Mouse (Mus musculus): Measurements from ENCODE around the gene Tep1.
"Not testable (repeated sequence)": the region's sequence is repeated elsewhere in the genome, so short reads cannot be mapped to it uniquely, and the experiment has no call there.

Gene Tep1

DNA sequence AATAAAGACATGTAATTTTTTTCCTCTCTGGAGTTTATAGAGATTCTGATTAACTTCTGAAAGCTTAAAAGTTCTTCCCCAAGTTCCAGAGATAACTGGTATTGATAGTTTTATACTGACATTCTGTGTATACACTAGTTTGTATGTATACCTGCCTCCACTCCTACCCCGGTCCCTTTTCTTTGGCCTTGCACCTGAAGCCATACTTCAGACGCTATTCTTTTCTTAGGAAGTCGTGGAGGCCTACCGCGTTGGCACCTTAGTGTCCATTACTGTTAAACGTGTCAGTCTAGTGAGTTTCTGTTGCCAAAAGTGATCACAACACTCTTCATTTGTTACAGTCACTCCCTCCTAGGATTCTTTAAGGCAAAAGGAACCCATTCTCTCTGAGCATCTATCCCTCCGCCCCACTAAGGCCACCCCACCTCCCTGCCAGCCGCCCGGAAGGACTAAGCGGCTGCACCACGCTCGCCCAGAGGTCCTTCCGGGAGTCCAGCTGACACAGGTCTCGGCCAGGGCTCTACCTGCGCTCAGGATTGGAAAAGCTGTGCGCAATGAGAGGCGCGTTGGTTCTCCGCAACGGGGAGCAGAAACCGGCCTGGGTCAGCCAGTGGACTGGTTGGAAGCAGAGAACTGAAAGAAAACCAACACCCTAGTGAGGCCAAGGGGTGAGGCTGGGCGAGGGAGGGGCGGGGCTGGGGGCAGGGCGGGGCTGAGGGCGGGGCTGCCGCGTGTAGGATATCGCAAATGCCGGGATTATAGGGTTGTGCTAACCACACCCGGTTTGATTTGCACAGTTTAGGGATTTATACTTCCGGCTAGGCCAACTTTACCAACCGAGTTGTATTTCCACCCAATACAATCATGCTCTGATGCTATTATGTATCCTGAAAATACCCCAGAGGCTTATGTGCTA, at the start of gene Tep1:
Gene Tep1, minus strand, starts transcription at position 672 of the 916 bp plus-strand sequence.
- peak; percentile 83 to 85 for DNase-seq

DNA sequence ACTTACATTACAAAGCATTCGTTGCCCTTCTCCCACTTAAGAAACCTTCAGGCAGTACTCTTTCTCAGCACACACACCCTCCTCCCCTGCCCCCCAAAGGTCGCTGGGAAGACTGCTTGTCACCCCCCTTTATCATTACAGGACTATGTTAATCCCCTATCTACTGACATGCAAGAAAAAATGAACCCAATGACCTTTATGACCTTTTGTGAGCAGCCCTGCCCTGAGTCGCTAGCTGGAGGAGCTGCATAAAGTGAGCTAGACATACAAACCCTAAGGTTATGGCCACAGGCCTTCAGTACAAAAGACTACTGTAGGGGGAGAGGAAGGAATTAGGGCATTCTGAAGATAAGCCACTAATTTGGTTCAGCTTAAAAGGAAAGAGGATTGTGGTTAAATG, 41.0 kb upstream of the Tep1 start:
- DNase-seq = no peak

GRCm38 (mm10) chr14:50908126-50908525, 37.8 kb upstream of the Tep1 start:
- DNase-seq = no peak

DNA sequence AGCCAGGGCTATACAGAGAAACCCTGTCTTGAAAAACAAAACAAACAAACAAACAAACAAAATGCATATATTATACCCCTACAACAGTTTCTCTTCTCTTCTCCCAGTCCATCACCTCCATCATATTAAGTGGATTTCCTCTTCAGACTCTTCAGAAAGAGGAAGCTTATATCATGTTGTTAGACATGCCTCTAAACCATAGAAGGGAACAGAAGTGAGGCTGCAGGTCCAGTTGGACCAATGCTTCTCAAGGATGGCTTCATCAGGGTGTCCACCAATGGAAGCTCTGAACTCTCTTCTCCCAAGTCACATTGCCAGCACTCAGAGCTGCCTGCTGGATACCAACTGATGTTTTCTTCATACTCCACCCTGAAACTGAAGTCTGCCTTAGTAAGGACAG, 35.0 kb upstream of the Tep1 start:
- not testable (repeated sequence) for DNase-seq

- no peak for DNase-seq
These were observed 34.4 kb upstream of the Tep1 start for GRCm38 (mm10) chr14:50904828-50905129.

DNA sequence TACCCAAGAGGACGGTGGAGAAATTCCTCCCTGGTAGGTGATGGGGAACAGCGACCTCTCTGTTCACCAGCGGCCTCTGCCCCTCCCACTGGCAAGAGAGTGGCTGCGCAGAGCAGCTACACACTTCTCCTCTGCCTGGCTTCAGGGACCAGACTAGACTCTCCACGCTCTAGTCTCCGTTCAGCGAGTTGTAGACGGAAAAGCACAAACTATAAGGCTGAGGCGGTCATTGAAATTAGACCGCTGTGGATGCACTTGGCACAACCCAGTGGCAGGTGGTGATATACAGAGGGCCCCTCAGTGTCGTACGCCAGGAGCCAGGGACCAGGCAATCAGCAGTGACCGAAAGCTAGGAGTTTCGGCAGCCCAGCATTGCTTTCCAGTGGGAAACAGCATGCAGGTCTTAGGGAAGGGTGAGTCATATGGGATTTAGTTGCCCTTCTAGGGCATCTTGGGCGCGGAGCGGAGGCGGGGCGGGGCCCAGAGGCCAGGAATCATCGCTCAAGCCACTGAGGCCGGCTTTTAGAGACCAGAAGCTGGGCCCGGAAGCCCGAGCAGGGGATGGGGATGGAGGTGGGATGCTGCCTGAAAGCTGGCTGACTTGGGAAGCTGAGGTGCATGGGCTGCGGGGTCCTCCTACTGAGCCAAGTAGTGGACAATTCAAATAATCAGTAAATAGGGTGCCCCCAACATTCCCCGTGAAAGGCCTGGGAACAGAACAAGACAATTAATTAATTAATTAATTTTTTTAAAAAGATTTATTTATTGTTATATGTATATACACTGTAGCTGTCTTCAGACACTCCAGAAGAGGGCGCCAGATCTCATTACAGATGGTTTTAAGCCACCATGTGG, 33.8 kb upstream of the Tep1 start:
- peak; percentile 77 for DNase-seq

GRCm38 (mm10) chr14:50897992-50898391, 27.6 kb upstream of the Tep1 start:
- DNase-seq = not testable (repeated sequence)

GRCm38 (mm10) chr14:50897374-50897765, 27.0 kb upstream of the Tep1 start, which contains the start of gene Klhl33:
TSS of gene Klhl33 (minus strand) at chr14:50897507.
- DNase-seq = peak; percentile 35 to 45

DNA sequence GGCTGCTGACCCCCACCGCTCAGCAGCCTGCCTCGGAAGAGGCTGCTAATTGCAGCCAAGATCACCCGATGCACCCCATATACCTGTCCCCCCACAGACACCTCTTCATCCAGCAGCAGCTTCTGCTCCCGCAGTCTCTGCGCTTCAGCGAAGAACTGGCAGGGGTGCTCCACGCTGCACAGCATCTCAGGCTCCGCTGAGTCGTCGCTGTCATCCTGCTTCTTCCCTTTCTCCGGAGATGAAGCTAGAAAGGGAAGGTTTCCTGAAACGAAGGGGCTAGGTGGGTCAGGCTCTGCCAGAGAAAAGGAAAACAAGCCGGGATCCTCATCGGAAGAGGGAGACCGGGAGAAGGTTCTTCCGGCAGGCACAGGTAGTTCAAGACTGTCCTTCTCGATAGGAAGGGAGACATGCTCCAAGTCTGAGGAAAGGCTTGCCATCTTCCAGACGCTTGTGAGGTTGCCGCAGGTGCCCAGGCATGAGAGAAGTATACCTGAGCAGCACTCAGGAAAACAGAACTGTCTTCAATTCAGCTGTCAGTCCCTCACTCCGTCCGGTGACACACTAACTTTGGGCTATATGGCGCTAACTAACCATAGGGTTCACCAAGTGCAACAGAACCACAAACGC, 26.5 kb upstream of the Tep1 start:
- DNase-seq = peak; percentile 56 to 69

DNA sequence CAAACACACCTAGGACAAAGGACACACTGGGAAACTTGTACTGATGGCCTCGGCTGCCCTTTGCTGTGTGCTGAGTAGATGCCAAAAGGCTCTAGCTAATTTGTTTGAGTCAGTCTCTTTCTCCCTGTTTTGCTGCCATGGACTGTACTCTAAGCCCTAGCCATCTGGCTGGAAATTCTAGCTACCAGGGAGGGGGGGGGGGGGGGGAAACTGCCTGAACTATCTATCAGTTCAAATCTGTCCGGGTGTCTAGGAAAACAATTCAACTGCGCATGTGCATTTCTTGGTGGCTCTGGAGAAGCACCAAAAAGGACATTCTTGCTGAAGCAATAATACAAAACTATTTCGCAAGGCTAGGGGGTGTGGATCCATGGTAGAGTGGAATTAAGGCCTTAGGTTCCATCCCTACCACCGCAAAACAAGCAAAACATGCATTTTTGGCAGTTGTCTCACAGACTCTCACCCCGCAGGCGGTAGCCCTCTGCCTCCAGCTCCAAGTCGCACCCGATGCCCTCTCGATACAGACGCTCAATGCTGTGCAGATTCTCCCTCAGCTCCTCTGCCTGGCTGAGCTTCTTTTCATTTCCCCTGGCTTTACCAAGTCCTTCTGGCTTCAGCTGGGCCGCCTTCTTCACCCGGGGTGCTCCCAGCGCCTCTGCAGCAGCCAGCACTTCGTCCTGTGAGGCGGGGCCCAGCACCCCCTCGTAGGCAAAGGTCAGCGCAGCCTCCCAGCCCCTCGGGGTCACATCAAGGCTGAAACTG, 25.8 kb upstream of the Tep1 start:
- peak; percentile 65 to 70 for DNase-seq

GRCm38 (mm10) chr14:50895407-50895806, 25.0 kb upstream of the Tep1 start:
- DNase-seq = peak in 1 of 2 experiments; percentile 42

DNA sequence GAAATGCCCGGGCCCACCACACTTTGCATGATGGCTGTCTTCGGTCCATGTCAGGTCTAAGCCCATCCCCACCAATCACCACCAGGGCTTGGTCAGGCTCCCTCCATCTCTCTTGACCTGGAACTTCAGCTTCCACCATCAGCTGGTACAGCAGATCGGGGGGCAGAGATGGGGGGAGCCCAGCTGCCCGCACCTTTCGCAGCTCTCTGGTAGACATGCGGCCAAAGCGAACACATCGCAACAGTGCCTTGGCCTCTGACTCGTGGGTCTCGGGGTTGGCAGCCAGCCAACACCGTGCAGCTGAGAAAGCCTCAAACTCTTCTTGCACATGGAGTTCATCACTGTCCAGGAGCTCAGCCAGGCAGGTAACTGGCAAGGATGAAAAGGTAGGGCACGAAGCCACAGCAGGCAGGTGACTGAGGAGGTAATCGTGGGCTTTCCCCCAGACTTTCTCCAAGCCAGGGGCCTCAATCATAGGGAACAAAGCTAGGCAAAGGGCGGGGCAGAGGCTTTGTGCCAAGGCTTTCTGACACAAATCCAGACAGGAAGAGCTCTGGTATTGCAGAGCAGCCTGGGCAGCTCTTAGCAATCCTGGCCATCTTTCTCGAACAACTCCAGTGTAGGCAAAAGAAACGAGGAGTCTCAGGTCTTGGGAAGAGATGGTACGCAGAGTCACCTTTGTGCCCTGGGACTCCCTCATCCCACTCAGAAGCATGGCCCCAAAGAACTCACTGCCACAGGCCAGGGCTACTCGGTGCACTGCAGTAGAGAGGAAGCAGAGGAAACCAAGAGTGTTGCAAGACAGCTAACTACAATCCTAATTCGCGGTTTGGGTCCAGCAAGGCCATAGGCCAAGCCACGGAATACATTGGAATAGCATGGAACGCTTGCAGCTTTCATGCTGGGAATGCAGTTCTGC, 22.4 kb upstream of the Tep1 start:
- DNase-seq = peak; percentile 53 to 58

GRCm38 (mm10) chr14:50892091-50892490, 21.7 kb upstream of the Tep1 start:
- DNase-seq = no peak

- no peak for DNase-seq
These were observed 21.3 kb upstream of the Tep1 start for GRCm38 (mm10) chr14:50891621-50892020.

GRCm38 (mm10) chr14:50876236-50876950, 6.0 kb upstream of the Tep1 start:
- DNase-seq = no peak

GRCm38 (mm10) chr14:50875591-50876230, 5.4 kb upstream of the Tep1 start:
- DNase-seq = no peak

- DNase-seq = no peak
These were observed 4.8 kb upstream of the Tep1 start for GRCm38 (mm10) chr14:50875175-50875574.

DNA sequence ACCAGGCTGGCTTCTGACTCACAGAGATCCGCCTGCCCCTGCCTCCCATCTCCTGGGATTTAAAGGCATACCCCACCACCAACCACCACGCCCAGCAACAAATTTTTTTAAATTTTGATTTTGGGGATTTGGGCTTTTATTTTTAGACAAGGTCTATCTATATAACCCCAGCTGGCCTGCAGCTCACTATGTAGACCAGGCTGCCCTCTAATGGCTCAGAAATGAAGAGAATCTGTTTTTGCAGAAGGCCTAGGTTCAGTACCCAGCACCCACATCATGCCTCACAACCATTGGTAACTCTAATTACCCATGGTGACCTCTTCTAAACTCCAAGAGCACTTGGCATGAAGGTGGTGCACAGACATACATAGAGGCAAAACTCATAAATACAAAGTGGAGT, 924 bp upstream of the Tep1 start:
- no peak for DNase-seq

DNA sequence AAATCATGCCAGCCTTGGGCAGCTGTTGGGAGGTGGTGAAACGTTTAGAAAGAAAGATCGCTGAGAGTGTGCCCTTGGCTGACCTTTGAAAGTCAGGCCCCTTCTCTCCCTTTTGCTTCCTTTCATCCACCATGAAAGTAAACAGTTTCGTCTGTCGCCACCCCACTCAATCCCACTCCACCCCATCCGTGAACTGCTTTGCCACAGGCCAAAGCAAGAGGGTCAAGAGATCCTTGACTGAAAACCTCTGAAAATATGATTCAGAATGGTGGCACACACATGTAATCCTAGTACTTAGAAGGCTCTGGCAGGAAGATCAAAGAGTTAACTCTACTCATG, 414 bp upstream of the Tep1 start:
- DNase-seq = no peak

- DNase-seq = no peak
These were observed 1.7 kb downstream of the Tep1 start for GRCm38 (mm10) chr14:50868656-50869055.
